Mouse (Mus musculus) liver, embryonic 13.5 days (tissue): Measurements from ENCODE around the gene Ift81. TPM values are rescaled to one million over a fixed set of nuclear protein-coding genes. Genes with fewer than 3 reads are reported as not detected.

ENCODE experiments used
- ATAC-seq: fragments of 200-750 bp; cut with Nextera tagmentation; 2 replicates; pipeline ENCODE4 v1.8.0; 2017; ENCODE audit warnings: low read depth, mild to moderate bottlenecking, moderate number of reproducible peaks, moderate library complexity
- DNase-seq: peaks from one replicate; pipeline ENCODE4 v3.0.0; 2022
- H3K27ac ChIP-seq: fragments of 300-500 bp; sonication (generic); 2 replicates; pipeline ENCODE4 v1.5.1; 2015; ENCODE audit warnings: moderate library complexity, mild to moderate bottlenecking, inconsistent platforms
- H3K27me3 ChIP-seq: fragments of 300-500 bp; sonication (generic); 2 replicates; pipeline ENCODE4 v1.6.1; 2015; ENCODE audit warnings: mild to moderate bottlenecking, inconsistent platforms
- H3K36me3 ChIP-seq: fragments of 300-500 bp; sonication (generic); 2 replicates; pipeline ENCODE4 v1.6.1; 2015; ENCODE audit warnings: mild to moderate bottlenecking, inconsistent platforms
- H3K4me1 ChIP-seq: fragments of 300-500 bp; sonication (generic); replicated peaks from 2 replicates; pipeline ENCODE4 v1.6.1; 2015; ENCODE audit warnings: inconsistent platforms
- H3K4me2 ChIP-seq: fragments of 300-500 bp; sonication (generic); 2 replicates; pipeline ENCODE4 v1.6.1; 2015; ENCODE audit warnings: inconsistent platforms, mild to moderate bottlenecking, moderate library complexity
- H3K4me3 ChIP-seq: fragments of 300-500 bp; sonication (generic); replicated peaks from 2 replicates; pipeline ENCODE4 v1.5.1; 2015; ENCODE audit warnings: mild to moderate bottlenecking, inconsistent platforms
- H3K9ac ChIP-seq: fragments of 300-500 bp; sonication (generic); 2 replicates; pipeline ENCODE4 v1.6.1; 2015; ENCODE audit warnings: mild to moderate bottlenecking, inconsistent platforms
- H3K9me3 ChIP-seq: fragments of 300-500 bp; sonication (generic); replicated peaks from 2 replicates; pipeline ENCODE4 v1.6.1; 2016; ENCODE audit warnings: inconsistent platforms
- WGBS: fragments of 180-500 bp; shearing (Covaris S2); methylation state at CpG from one replicate; pipeline ENCODE4 v1.1.7; 2015; ENCODE audit not compliant: insufficient replicate concordance; 5-methylcytosine and 5-hydroxymethylcytosine counted together
- polyA plus RNA-seq: library from polyadenylated mRNA; unstranded; fragments of >200 nt; fragmentation: Nextera tagmentation; extraction: Ambion mirVana; gene quantifications from 2 replicates; pipeline ENCODE4 v1.2.1, GENCODE M21; 2015

The Ift81 gene
- polyA plus RNA-seq, 1 experiment from 2014 or later, result 3.0 TPM

GRCm38 (mm10) chr5:122502077-122502941 lies 112.0 kb downstream of the Ift81 start, which contains the start of gene Atp2a2:
TSS of gene Atp2a2 (minus strand) at chr5:122502225.
- H3K27ac ChIP-seq, result peak within 1 kb of the TSS; percentile 97
- peaks cover 36% of the 10 kb centered on the region for H3K4me1 ChIP-seq
- H3K4me3 ChIP-seq, result peak within 1 kb of the TSS; percentile 97
- ATAC-seq (peak; percentile 88), DNase-seq (peak; percentile 85)
- H3K9ac ChIP-seq, result peak within 1 kb of the TSS; percentile 99
- H3K4me2 ChIP-seq, result peak within 1 kb of the TSS; percentile 97
- peaks cover 15% of the 10 kb centered on the region for H3K36me3 ChIP-seq
- H3K9me3 ChIP-seq, result peaks cover 5% of the 10 kb centered on the region; the same call in 1 of the 2 replicates
- H3K27me3 ChIP-seq, result peaks cover 13% of the 10 kb centered on the region
- under 1% methylated on average over 76 of the region's 113 CpGs for WGBS

GRCm38 (mm10) chr5:122501101-122502076 lies 112.9 kb downstream of the Ift81 start:
- Histone ChIP-seq H3K27me3 (peaks cover 13% of the 10 kb centered on the region), H3K36me3 (peaks cover 23% of the 10 kb centered on the region), H3K4me1 (peaks cover 40% of the 10 kb centered on the region), H3K27ac (peak overlapping the region; percentile 97), H3K4me2 (peak overlapping the region; percentile 97), H3K9ac (peak overlapping the region; percentile 99), H3K9me3 (peaks cover 2% of the 10 kb centered on the region; the same call in 1 of the 2 replicates), H3K4me3 (peak overlapping the region; percentile 97)
- WGBS, result under 1% methylated on average over 105 of the region's 113 CpGs
- DNase-seq (peak; percentile 38), ATAC-seq (peak; percentile 61)

GRCm38 (mm10) chr5:122500563-122500962 lies 113.8 kb downstream of the Ift81 start:
- no peaks in the 10 kb centered on the region for H3K9me3 ChIP-seq
- peak overlapping the region; percentile 97 for H3K4me3 ChIP-seq
- H3K27ac ChIP-seq, result peak overlapping the region; percentile 97
- peaks cover 13% of the 10 kb centered on the region for H3K27me3 ChIP-seq
- peaks cover 40% of the 10 kb centered on the region for H3K4me1 ChIP-seq
- H3K9ac ChIP-seq, result peak overlapping the region; percentile 99
- WGBS, result 19% methylated on average over 5 of the region's 5 CpGs
- peak overlapping the region; percentile 97 for H3K4me2 ChIP-seq
- H3K36me3 ChIP-seq, result peaks cover 31% of the 10 kb centered on the region
- DNase-seq (no peak), ATAC-seq (no peak)

Other genes with a start within 250 kb of the Ift81 start
- gene Gpn3, start 242.6 kb downstream of the Ift81 start, polyA plus RNA-seq, result 74.4 and 86.6 TPM in 2 replicates
- 23.4 and 23.6 TPM in 2 replicates for gene Fam216a, start 242.2 kb downstream of the Ift81 start, polyA plus RNA-seq
- gene Arpc3, start 222.6 kb downstream of the Ift81 start, polyA plus RNA-seq, result 103 and 115 TPM in 2 replicates
- 18.4 and 18.9 TPM in 2 replicates for gene Anapc7, start 192.8 kb downstream of the Ift81 start, polyA plus RNA-seq
- gene Atp2a2, start 112.3 kb downstream of the Ift81 start, polyA plus RNA-seq, result 14.1 and 17.1 TPM in 2 replicates
- gene P2rx7, start 29.4 kb upstream of the Ift81 start, polyA plus RNA-seq, result 0.98 and 1.3 TPM in 2 replicates
- 29.0 and 33.0 TPM in 2 replicates for gene P2rx4, start 93.0 kb upstream of the Ift81 start, polyA plus RNA-seq
- 9.6 and 11.5 TPM in 2 replicates for gene Camkk2, start 164.9 kb upstream of the Ift81 start, polyA plus RNA-seq
- gene Anapc5, start 206.8 kb upstream of the Ift81 start, polyA plus RNA-seq, result 258 and 301 TPM in 2 replicates
- gene Rnf34, start 235.5 kb upstream of the Ift81 start, polyA plus RNA-seq, result 13.7 and 13.8 TPM in 2 replicates